Mouse (Mus musculus): ENCODE results near the gene Zfp316.

DNA sequence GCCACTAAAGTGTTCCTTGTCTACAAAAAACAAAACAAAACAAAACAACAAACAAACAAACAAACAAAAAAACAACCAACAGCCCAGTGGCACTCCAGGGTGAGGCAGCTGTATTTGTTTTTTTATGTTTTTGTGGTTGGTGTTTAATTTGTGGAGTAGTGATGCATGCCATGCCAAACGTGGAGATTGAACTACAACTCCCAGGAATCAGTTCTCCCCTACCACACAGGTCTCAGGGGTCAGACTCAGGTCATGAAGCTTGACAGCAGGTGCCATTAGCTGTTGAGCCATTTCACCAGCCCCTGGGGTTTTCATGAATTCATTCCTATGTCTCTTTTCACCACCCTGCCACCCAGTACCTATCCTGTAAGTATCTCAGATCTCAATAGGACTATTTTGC, 4.4 kb downstream of the Zfp316 start:
- TF ChIP-seq CTCF (IDR thresholded peaks at IDR 0.05; ENCODE audit: low read depth, low read length) = no peak
- TF ChIP-seq POLR2A (IDR thresholded peaks at IDR 0.05; ENCODE audit: extremely low read depth, insufficient read depth, low read length) = no peak
